Mouse (Mus musculus): ENCODE data around the gene C1ra. TPM values are rescaled to one million over a fixed set of nuclear protein-coding genes. Genes with fewer than 3 reads are reported as not detected.
"Not testable (repeated sequence)": the region's sequence is repeated elsewhere in the genome, so short reads cannot be mapped to it uniquely, and the experiment has no call there.

Gene C1ra
- total and polyA plus RNA-seq, 3 experiments = 0.05 TPM; not detected in 2

DNA sequence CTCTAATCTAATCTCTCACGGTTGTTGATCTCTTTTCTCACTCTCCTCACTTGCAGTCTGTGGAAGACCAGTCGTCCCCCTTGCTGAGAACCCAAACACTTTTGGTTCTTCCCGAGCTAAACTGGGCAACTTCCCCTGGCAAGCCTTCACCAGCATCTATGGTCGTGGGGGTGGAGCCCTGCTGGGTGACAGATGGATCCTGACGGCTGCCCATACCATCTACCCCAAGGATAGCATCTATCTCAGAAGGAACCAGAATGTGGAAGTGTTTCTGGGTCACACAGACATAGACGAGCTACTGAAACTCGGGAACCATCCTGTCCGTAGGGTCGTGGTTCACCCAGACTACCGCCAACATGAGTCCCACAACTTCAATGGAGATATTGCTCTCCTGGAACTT lies 3.9 kb upstream of the C1ra start:
- DNase-seq (ENCODE audit: low spot score) = no peak
- Histone ChIP-seq H3K27me3 (ENCODE audit: insufficient read depth, low read length) (peaks cover 5% of the 10 kb centered on the region; the same call in 1 of the 2 replicates), H3K4me1 (ENCODE audit: insufficient read depth, low read depth, low read length) (0 out of 2 replicates have a peak, but pooled peaks cover 2% of the 10 kb centered on the region), H3K36me3 (replicated peaks) (no peaks in the 10 kb centered on the region), H3K9me3 (replicated peaks) (no peaks in the 10 kb centered on the region), H3K4me3 (ENCODE audit: low read depth, low read length) (no peak overlapping the region)
- TF ChIP-seq CTCF (IDR thresholded peaks at IDR 0.05; ENCODE audit: low read depth, low read length) (no peak), GATA1 (IDR thresholded peaks at IDR 0.05; ENCODE audit: borderline replicate concordance, low read length) (no peak), GATA2 (IDR thresholded peaks at IDR 0.05; ENCODE audit: borderline replicate concordance, low read depth, low read length) (no peak), TAL1 (conservative IDR thresholded peaks at IDR 0.05; ENCODE audit: low read depth, low read length) (no peak), POLR2AphosphoS5 (IDR thresholded peaks at IDR 0.05; ENCODE audit: insufficient replicate concordance, low read depth, low read length) (no peak)
- no peak for ATAC-seq (ENCODE audit: extremely low read depth, insufficient number of reproducible peaks, low FRiP score, poor library complexity, severe bottlenecking)

DNA sequence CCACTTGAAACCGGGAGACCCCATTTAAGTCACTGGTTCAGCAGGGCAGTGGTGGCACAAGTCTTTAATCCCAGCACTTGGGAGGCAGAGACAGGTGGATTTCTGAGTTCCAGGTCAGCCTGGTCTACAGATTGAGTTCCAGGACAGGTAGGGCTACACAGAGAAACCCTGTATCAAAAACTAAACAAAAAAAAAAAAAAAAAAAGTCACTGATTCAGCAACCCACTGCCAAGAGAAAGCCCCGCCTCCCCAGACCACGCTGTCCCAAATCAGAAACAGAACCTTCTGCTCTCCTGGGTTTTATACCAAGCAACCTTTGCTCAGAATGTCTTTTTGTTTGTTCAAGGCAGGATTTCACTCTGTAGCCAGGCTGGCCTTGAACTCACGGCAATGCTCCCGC lies 3.0 kb upstream of the C1ra start:
- H3K4me1 ChIP-seq (ENCODE audit: insufficient read depth, low read depth, low read length); DNase-seq (ENCODE audit: low spot score); H3K36me3 ChIP-seq (replicated peaks); H3K9me3 ChIP-seq (replicated peaks); H3K27me3 ChIP-seq (ENCODE audit: insufficient read depth, low read length); ATAC-seq (ENCODE audit: extremely low read depth, insufficient number of reproducible peaks, low FRiP score, poor library complexity, severe bottlenecking); H3K4me3 ChIP-seq (ENCODE audit: low read depth, low read length): not testable (repeated sequence)

DNA sequence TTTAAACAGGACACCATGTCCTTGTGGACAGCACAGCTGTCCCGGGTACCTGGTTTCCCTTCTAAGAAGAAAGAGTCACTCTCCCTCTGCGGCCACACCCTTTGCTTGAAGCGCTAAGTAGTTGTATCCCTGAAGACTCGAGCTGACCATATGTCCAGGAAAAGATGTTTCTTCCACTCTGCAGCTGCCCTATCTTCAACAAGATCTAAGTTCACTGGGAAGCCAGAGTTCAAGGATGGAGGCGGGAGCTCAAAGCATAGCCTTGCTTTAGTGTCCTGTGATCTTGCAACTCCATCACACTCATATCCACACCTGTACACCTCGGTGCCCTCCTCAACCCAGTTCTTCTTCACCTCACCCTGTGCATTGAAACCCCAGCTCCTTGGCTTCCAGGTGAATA lies 269 bp upstream of the C1ra start:
- Histone ChIP-seq H3K9me3 (replicated peaks) (no peaks in the 10 kb centered on the region), H3K4me1 (ENCODE audit: insufficient read depth, low read depth, low read length) (0 out of 2 replicates have a peak, but pooled peaks cover 2% of the 10 kb centered on the region), H3K36me3 (replicated peaks) (no peaks in the 10 kb centered on the region), H3K4me3 (ENCODE audit: low read depth, low read length) (no peak overlapping the region), H3K27me3 (ENCODE audit: insufficient read depth, low read length) (peaks cover 5% of the 10 kb centered on the region; the same call in 1 of the 2 replicates)
- TF ChIP-seq POLR2AphosphoS5 (IDR thresholded peaks at IDR 0.05; ENCODE audit: insufficient replicate concordance, low read depth, low read length) (no peak), TAL1 (conservative IDR thresholded peaks at IDR 0.05; ENCODE audit: low read depth, low read length) (no peak), CTCF (IDR thresholded peaks at IDR 0.05; ENCODE audit: low read depth, low read length) (no peak), GATA2 (IDR thresholded peaks at IDR 0.05; ENCODE audit: borderline replicate concordance, low read depth, low read length) (no peak), GATA1 (IDR thresholded peaks at IDR 0.05; ENCODE audit: borderline replicate concordance, low read length) (no peak)
- DNase-seq (ENCODE audit: low spot score) = no peak
- no peak for ATAC-seq (ENCODE audit: extremely low read depth, insufficient number of reproducible peaks, low FRiP score, poor library complexity, severe bottlenecking)

DNA sequence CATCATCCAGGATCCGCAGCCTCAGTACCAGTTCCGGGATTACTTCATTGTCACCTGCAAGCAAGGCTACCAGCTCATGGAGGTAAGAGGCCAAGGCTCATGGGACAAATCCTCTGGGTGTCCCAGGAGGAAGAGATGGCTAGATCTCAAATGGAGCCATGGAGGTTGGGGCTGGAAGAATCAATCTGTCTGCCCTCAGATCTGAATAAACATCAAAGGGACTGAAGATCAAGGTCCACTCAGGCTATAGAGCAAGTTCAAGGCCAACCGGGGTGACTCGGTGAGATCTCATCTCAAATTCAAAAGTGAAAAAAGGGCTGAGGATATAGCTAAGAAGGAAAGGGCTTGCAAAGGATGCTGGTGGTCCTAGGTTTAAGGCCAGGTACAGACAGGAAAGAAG lies 5.5 kb downstream of the C1ra start:
- H3K9me3 ChIP-seq (replicated peaks); H3K4me1 ChIP-seq (ENCODE audit: insufficient read depth, low read depth, low read length); DNase-seq (ENCODE audit: low spot score); H3K36me3 ChIP-seq (replicated peaks); H3K27me3 ChIP-seq (ENCODE audit: insufficient read depth, low read length); ATAC-seq (ENCODE audit: extremely low read depth, insufficient number of reproducible peaks, low FRiP score, poor library complexity, severe bottlenecking); H3K4me3 ChIP-seq (ENCODE audit: low read depth, low read length): not testable (repeated sequence)

DNA sequence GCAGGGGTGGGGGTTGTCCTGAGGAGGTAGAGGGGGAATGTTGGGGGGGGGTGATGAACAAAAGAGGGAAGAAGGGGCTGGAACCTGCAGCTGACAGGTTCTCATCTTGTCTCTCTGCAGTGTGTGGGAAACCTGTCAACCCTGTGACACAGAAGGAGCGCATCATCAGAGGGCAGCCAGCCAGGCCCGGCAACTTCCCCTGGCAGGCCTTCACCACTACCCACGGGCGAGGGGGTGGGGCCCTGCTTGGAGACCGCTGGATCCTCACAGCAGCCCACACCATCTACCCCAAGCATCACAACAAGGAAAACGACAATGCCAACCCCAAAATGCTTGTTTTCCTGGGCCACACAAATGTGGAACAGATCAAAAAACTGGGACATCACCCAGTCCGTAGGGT lies 9.9 kb downstream of the C1ra start:
- not testable (repeated sequence) for H3K9me3 ChIP-seq (replicated peaks); ATAC-seq (ENCODE audit: extremely low read depth, insufficient number of reproducible peaks, low FRiP score, poor library complexity, severe bottlenecking); H3K4me3 ChIP-seq (ENCODE audit: low read depth, low read length); H3K4me1 ChIP-seq (ENCODE audit: insufficient read depth, low read depth, low read length); H3K27me3 ChIP-seq (ENCODE audit: insufficient read depth, low read length); H3K36me3 ChIP-seq (replicated peaks); DNase-seq (ENCODE audit: low spot score)

DNA sequence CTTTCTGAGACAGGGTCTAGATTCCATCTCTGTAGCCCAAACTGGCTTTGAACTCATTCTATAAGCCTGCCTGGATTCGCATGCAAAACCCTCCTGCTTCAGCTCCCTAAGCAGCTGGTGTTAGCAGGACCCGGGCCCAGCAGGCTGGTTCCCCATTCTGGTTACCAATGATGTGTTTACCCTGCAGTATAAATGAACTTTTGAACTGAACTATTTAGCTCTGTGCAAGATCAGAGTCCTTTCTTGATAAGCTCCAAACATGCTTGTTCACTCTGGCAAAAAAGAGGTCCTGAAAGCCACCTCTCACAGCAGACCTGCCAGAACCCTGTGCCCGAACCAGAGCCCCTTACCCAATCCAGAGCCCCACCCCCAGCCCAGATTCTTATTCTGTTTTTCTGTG lies 15.7 kb downstream of the C1ra start:
- H3K4me1 ChIP-seq (ENCODE audit: insufficient read depth, low read depth, low read length) = no peaks in the 10 kb centered on the region
- no peak overlapping the region for H3K4me3 ChIP-seq (ENCODE audit: low read depth, low read length)
- ATAC-seq (ENCODE audit: extremely low read depth, insufficient number of reproducible peaks, low FRiP score, poor library complexity, severe bottlenecking) (no peak), DNase-seq (ENCODE audit: low spot score) (no peak)
- no peaks in the 10 kb centered on the region for H3K36me3 ChIP-seq (replicated peaks)
- no peaks in the 10 kb centered on the region for H3K9me3 ChIP-seq (replicated peaks)
- no peaks in the 10 kb centered on the region for H3K27me3 ChIP-seq (ENCODE audit: insufficient read depth, low read length)
- no peak for TF ChIP-seq GATA2 (IDR thresholded peaks at IDR 0.05; ENCODE audit: borderline replicate concordance, low read depth, low read length)
- no peak for TF ChIP-seq TAL1 (conservative IDR thresholded peaks at IDR 0.05; ENCODE audit: low read depth, low read length)

DNA sequence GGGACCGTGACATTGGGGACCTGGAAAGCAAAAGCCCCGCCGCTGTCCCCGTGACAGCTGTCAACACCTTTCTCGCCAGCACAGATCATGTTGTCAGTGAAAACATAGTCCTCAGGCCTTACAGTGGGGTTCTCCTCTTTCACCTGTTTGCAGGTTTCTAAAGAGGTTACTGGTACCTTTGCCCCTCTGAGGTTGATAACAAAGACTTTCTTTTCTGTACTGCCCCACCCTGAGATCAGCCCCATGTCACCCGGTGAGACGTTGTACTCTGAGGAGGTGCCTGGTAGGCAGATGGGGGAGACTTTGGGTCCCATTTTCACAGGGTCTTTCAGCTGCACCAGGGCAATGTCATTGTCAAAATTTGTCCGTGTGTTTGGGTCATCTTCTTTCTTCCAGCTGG lies 18.9 kb downstream of the C1ra start:
- no peak for ATAC-seq (ENCODE audit: extremely low read depth, insufficient number of reproducible peaks, low FRiP score, poor library complexity, severe bottlenecking)
- no peak for DNase-seq (ENCODE audit: low spot score)
- TF ChIP-seq POLR2AphosphoS5 (IDR thresholded peaks at IDR 0.05; ENCODE audit: insufficient replicate concordance, low read depth, low read length) = no peak
- no peak for TF ChIP-seq CTCF (IDR thresholded peaks at IDR 0.05; ENCODE audit: low read depth, low read length)
- TF ChIP-seq GATA1 (IDR thresholded peaks at IDR 0.05; ENCODE audit: borderline replicate concordance, low read length) = no peak
- Histone ChIP-seq H3K27me3 (ENCODE audit: insufficient read depth, low read length) (no peaks in the 10 kb centered on the region), H3K4me3 (ENCODE audit: low read depth, low read length) (no peak overlapping the region), H3K36me3 (replicated peaks) (no peaks in the 10 kb centered on the region), H3K4me1 (ENCODE audit: insufficient read depth, low read depth, low read length) (no peaks in the 10 kb centered on the region), H3K9me3 (replicated peaks) (no peaks in the 10 kb centered on the region)

DNA sequence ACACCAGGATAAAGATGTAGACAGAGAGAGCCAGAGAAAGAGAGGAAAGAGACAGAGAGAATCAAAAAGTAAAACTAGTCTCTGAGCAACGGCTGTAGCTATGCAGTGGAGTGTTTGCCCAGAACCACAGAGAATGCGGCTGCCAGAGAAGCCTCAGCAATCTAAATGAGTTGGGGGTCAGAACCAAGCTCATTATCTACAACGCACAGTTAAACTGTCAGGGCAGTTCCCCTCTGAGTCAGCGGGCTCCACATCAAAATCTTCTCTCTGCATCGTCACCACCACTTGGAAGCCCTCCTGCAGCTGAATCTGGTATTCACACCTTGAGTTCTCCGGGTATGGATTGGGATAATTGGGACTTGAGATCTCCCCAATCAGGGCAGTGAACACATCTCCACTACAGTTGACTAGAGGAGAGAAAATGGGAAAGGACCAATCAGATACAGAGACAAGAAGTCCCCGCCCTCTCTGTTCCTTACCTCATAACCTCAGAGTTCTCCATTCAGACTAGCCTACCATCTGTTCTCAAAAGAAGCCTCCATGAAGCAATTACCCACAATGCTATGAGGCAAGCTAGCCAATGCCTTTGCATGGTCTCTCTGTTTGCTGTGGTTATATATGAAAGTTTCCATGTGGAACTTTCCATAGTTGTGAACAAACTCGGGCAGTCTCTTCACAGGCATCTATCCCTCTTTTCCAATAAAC lies 24.1 kb downstream of the C1ra start:
- DNase-seq (ENCODE audit: low spot score); H3K27me3 ChIP-seq (ENCODE audit: insufficient read depth, low read length); ATAC-seq (ENCODE audit: extremely low read depth, insufficient number of reproducible peaks, low FRiP score, poor library complexity, severe bottlenecking); H3K9me3 ChIP-seq (replicated peaks); H3K4me3 ChIP-seq (ENCODE audit: low read depth, low read length); H3K36me3 ChIP-seq (replicated peaks); H3K4me1 ChIP-seq (ENCODE audit: insufficient read depth, low read depth, low read length): not testable (repeated sequence)

DNA sequence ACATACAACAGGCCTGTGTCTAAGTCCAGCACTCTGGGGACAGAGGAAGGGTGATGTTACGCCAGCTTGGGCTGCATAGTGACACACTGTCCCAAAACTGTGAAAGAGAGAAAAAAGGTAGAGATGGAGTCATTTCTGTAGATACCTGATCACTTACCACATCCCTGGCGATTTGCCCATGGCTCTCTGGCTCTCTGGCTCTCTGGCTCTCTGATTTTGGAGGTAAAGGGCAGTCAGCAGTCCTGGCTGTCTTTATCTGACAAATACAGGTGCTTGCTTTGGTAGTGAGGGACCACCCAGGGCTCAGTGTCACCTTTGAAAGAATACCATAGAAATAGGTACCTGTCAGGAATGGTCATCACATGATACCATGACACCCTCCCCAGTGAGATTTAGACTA lies 29.0 kb downstream of the C1ra start:
- DNase-seq (ENCODE audit: low spot score); H3K36me3 ChIP-seq (replicated peaks); H3K27me3 ChIP-seq (ENCODE audit: insufficient read depth, low read length); ATAC-seq (ENCODE audit: extremely low read depth, insufficient number of reproducible peaks, low FRiP score, poor library complexity, severe bottlenecking); H3K9me3 ChIP-seq (replicated peaks); H3K4me3 ChIP-seq (ENCODE audit: low read depth, low read length); H3K4me1 ChIP-seq (ENCODE audit: insufficient read depth, low read depth, low read length): not testable (repeated sequence)

DNA sequence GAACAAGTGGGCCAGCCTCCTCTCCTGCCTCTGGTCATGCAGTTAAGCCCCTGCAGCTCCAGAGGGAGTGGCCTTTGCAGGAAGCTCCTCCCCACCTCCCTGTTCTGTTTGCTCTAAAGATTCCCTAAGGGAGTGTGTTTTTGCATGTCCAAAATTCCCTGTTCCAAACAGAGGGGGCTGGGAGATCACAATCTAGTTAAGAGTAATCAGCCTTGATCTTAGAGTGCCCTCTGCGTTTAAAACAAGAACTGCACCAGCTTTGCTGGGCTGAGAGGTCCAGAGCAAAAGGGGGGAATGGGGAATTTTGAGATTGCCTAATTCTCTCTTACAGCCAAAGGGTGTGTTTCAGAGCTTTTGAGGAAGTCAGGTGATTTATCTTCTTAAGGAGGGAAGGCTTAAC lies 30.1 kb downstream of the C1ra start, which contains the start of gene C1s1:
Gene C1s1, minus strand, starts transcription at position 76 of the 400 bp plus-strand sequence.
- H3K36me3 ChIP-seq (replicated peaks); H3K27me3 ChIP-seq (ENCODE audit: insufficient read depth, low read length); H3K4me1 ChIP-seq (ENCODE audit: insufficient read depth, low read depth, low read length); H3K9me3 ChIP-seq (replicated peaks); ATAC-seq (ENCODE audit: extremely low read depth, insufficient number of reproducible peaks, low FRiP score, poor library complexity, severe bottlenecking); H3K4me3 ChIP-seq (ENCODE audit: low read depth, low read length); DNase-seq (ENCODE audit: low spot score): not testable (repeated sequence)
